23 mouse cellular contexts compared by ENCODE assay signal in genomic region chr14:98155725-98156392, GRCm38 (mm10). TPM values are rescaled to one million over a fixed set of nuclear protein-coding genes. Genes with fewer than 3 reads are reported as not detected.
A peak's percentile ranks its signal among the peaks of the same experiment; 100 is the strongest.
DNase-seq lines count a peak whose midpoint lies in the region; ATAC-seq and TF ChIP-seq lines count a peak whose summit lies in the region.
"Had no signal": no experiment of that assay in that cellular context is flagged by ENCODE, and none has a peak within 500 bp of the region (broad histone marks: within the 10 kb centered on the region; RNA-seq: fewer than 3 reads in every experiment).

No protein-coding gene starts in this region.

- H3K9ac ChIP-seq in forebrain, embryonic 12.5 days: no peak overlapping the region
- H3K9ac ChIP-seq in forebrain, embryonic 15.5 days (replicated peaks): no peak overlapping the region
- no peak overlapping the region for H3K9ac ChIP-seq in hindbrain, embryonic 14.5 days
- H3K9ac ChIP-seq in midbrain, embryonic 15.5 days: no peak overlapping the region
- H3K9ac ChIP-seq: forebrain, postnatal 0 days; kidney, embryonic 15.5 days; limb, embryonic 13.5 days; liver, embryonic 13.5 days; stomach, embryonic 15.5 days had no signal

- no peaks in the 10 kb centered on the region for H3K9me3 ChIP-seq in forebrain, embryonic 12.5 days
- H3K9me3 ChIP-seq in forebrain, embryonic 15.5 days: no peaks in the 10 kb centered on the region
- H3K9me3 ChIP-seq in hindbrain, embryonic 14.5 days (ENCODE audit: control insufficient read depth, low read length): no peaks in the 10 kb centered on the region
- no peaks in the 10 kb centered on the region for H3K9me3 ChIP-seq in midbrain, embryonic 15.5 days
- H3K9me3 ChIP-seq: embryonic facial prominence, embryonic 10.5 days; kidney, embryonic 15.5 days; limb, embryonic 13.5 days; liver, embryonic 13.5 days; stomach, embryonic 15.5 days had no signal

- TF ChIP-seq POLR2A in kidney, adult 2 months (IDR thresholded peaks at IDR 0.05; ENCODE audit: low read depth, low read length): no peak

- peak; percentile 51; the same call in 1 of the 2 replicates for ATAC-seq in forebrain, embryonic 12.5 days (ENCODE audit: low FRiP score)
- no peak for ATAC-seq in forebrain, embryonic 15.5 days (replicated peaks)
- ATAC-seq in hindbrain, embryonic 14.5 days (ENCODE audit: low FRiP score): peak; percentile 61; the same call in 1 of the 2 replicates
- ATAC-seq in midbrain, embryonic 15.5 days (replicated peaks): peak; percentile 79
- ATAC-seq in granulocyte monocyte progenitor cell, adult 5-6 weeks (replicated peaks; ENCODE audit: poor library complexity, severe bottlenecking): no peak
- ATAC-seq: forebrain, postnatal 0 days; intestine, postnatal 0 days had no signal

- no peaks in the 10 kb centered on the region for H3K27me3 ChIP-seq in forebrain, embryonic 12.5 days
- no peaks in the 10 kb centered on the region for H3K27me3 ChIP-seq in forebrain, embryonic 15.5 days
- no peaks in the 10 kb centered on the region for H3K27me3 ChIP-seq in hindbrain, embryonic 14.5 days (ENCODE audit: control insufficient read depth, insufficient read depth, low read length)
- no peaks in the 10 kb centered on the region for H3K27me3 ChIP-seq in midbrain, embryonic 15.5 days (replicated peaks)
- no peaks in the 10 kb centered on the region for H3K27me3 ChIP-seq in kidney, adult 2 months (replicated peaks; ENCODE audit: control insufficient read depth, insufficient read depth, low read length)
- H3K27me3 ChIP-seq: kidney, embryonic 15.5 days; limb, embryonic 13.5 days; liver, embryonic 13.5 days; stomach, embryonic 15.5 days had no signal

- DNase-seq in Muller cell, postnatal 12 days (ENCODE audit: inconsistent ontology term): peak; percentile 64
- DNase-seq in hindbrain, embryonic 14.5 days (ENCODE audit: low spot score): no peak
- DNase-seq in left cerebral cortex, postnatal 25 days (ENCODE audit: low spot score in 2 of 2): no peak
- no peak for DNase-seq in kidney, adult 2 months
- DNase-seq: adrenal gland, postnatal 14 days; cerebellum, adult 9-11 months; forebrain, postnatal 0 days; kidney, postnatal 36 days; liver, embryonic 13.5 days; lung, adult 2 months; lung, postnatal 14 days; thymus, adult 18-20 months; thymus, postnatal 4 days had no signal

- intact Hi-C loops in left cerebral cortex, postnatal 25 days (cut with DNase I): no loop called here

- no peak overlapping the region for H3K4me2 ChIP-seq in forebrain, embryonic 12.5 days
- H3K4me2 ChIP-seq in forebrain, embryonic 15.5 days (replicated peaks): no peak overlapping the region
- peak overlapping the region; percentile 42 for H3K4me2 ChIP-seq in hindbrain, embryonic 14.5 days (replicated peaks)
- peak overlapping the region; percentile 28; the same call in 1 of the 2 replicates for H3K4me2 ChIP-seq in midbrain, embryonic 15.5 days
- H3K4me2 ChIP-seq: heart, embryonic 11.5 days; kidney, embryonic 15.5 days; limb, embryonic 13.5 days; liver, embryonic 13.5 days; stomach, embryonic 15.5 days had no signal

- H3K27ac ChIP-seq in forebrain, embryonic 12.5 days: peak overlapping the region; percentile 42; the same call in 1 of the 2 replicates
- no peak overlapping the region for H3K27ac ChIP-seq in forebrain, embryonic 15.5 days (replicated peaks)
- H3K27ac ChIP-seq in hindbrain, embryonic 14.5 days: peak overlapping the region; percentile 67
- peak overlapping the region; percentile 20; the same call in 1 of the 2 replicates for H3K27ac ChIP-seq in midbrain, embryonic 15.5 days
- no peak overlapping the region for H3K27ac ChIP-seq in kidney, adult 2 months (ENCODE audit: insufficient read depth, low read depth, low read length)
- H3K27ac ChIP-seq: embryonic facial prominence, embryonic 10.5 days; kidney, embryonic 15.5 days; limb, embryonic 13.5 days; liver, embryonic 13.5 days; stomach, embryonic 15.5 days had no signal

- no peak for TF ChIP-seq CTCF in kidney, adult 2 months (conservative IDR thresholded peaks at IDR 0.05; ENCODE audit: insufficient read depth, insufficient read length, low read depth, low read length)

- peaks cover 16% of the 10 kb centered on the region for H3K4me1 ChIP-seq in forebrain, embryonic 12.5 days
- 0 out of 2 replicates have a peak, but pooled peaks cover 6% of the 10 kb centered on the region for H3K4me1 ChIP-seq in forebrain, embryonic 15.5 days
- H3K4me1 ChIP-seq in hindbrain, embryonic 14.5 days (replicated peaks; ENCODE audit: control insufficient read depth, insufficient read depth, low read length): peaks cover 29% of the 10 kb centered on the region
- peaks cover 18% of the 10 kb centered on the region for H3K4me1 ChIP-seq in midbrain, embryonic 15.5 days
- no peaks in the 10 kb centered on the region for H3K4me1 ChIP-seq in kidney, adult 2 months (ENCODE audit: control insufficient read depth, insufficient read depth, low read length)
- H3K4me1 ChIP-seq: embryonic facial prominence, embryonic 10.5 days; kidney, embryonic 15.5 days; limb, embryonic 13.5 days; liver, embryonic 13.5 days; stomach, embryonic 15.5 days had no signal

- no peak overlapping the region for H3K4me3 ChIP-seq in forebrain, embryonic 12.5 days (replicated peaks)
- no peak overlapping the region for H3K4me3 ChIP-seq in forebrain, embryonic 15.5 days
- no peak overlapping the region for H3K4me3 ChIP-seq in hindbrain, embryonic 14.5 days (replicated peaks; ENCODE audit: low read length)
- H3K4me3 ChIP-seq in midbrain, embryonic 15.5 days: no peak overlapping the region
- H3K4me3 ChIP-seq in kidney, adult 2 months (ENCODE audit: insufficient read depth, low read depth, low read length): no peak overlapping the region
- H3K4me3 ChIP-seq: embryonic facial prominence, embryonic 10.5 days; kidney, embryonic 15.5 days; limb, embryonic 13.5 days; liver, embryonic 13.5 days; stomach, embryonic 15.5 days had no signal

- WGBS in forebrain, embryonic 12.5 days: 68% methylated on average over 7 of the region's 7 CpGs
- WGBS in forebrain, embryonic 15.5 days: 63% methylated on average over 7 of the region's 7 CpGs
- WGBS in hindbrain, embryonic 14.5 days: 23% methylated on average over 7 of the region's 7 CpGs
- WGBS in midbrain, embryonic 15.5 days: 34% methylated on average over 7 of the region's 7 CpGs
- 94% methylated on average over 7 of the region's 7 CpGs for WGBS in kidney, adult 2 months

- H3K36me3 ChIP-seq in forebrain, embryonic 12.5 days (replicated peaks): no peaks in the 10 kb centered on the region
- no peaks in the 10 kb centered on the region for H3K36me3 ChIP-seq in forebrain, embryonic 15.5 days
- H3K36me3 ChIP-seq in hindbrain, embryonic 14.5 days (replicated peaks; ENCODE audit: control insufficient read depth, insufficient read depth): no peaks in the 10 kb centered on the region
- H3K36me3 ChIP-seq in midbrain, embryonic 15.5 days (replicated peaks): no peaks in the 10 kb centered on the region
- no peaks in the 10 kb centered on the region for H3K36me3 ChIP-seq in kidney, adult 2 months (ENCODE audit: control insufficient read depth, insufficient read depth, low read length)
- H3K36me3 ChIP-seq: embryonic facial prominence, embryonic 10.5 days; limb, embryonic 13.5 days; liver, embryonic 13.5 days; stomach, embryonic 15.5 days had no signal

RNA-seq across cellular contexts. Expression of gene Dach1, which starts 13.7 kb away (rescaled TPM):
- 22.5 and 22.8 TPM in 2 replicates for polyA plus RNA-seq in forebrain, embryonic 12.5 days (2016; fragmentation: Nextera tagmentation; extraction: Ambion mirVana)
- 7.8 and 8.4 TPM in 2 replicates for polyA plus RNA-seq in forebrain, embryonic 15.5 days (2015; fragmentation: Nextera tagmentation; extraction: Ambion mirVana)
- polyA plus RNA-seq in hindbrain, embryonic 14.5 days (2014; fragmentation: Nextera tagmentation; extraction: Ambion mirVana): 23.5 and 24.7 TPM in 2 replicates
- polyA plus RNA-seq in midbrain, embryonic 15.5 days (2015; fragmentation: Nextera tagmentation; extraction: Ambion mirVana): 8.9 and 9.4 TPM in 2 replicates
- total RNA-seq in granulocyte monocyte progenitor cell, adult 5-6 weeks (2014; fragmentation: Nextera tagmentation): 12.9 and 16.9 TPM in 2 replicates
- 7.1 and 9.9 TPM in 2 replicates for total RNA-seq in granulocyte monocyte progenitor cell, adult 5-6 weeks (2017)
- 1 to 10 TPM; 4.1 to 7.9 TPM for total RNA-seq in left cerebral cortex, postnatal 25 days (2021)
- polyA plus RNA-seq in kidney, adult 2 months (2012; rRNA removed): 4.1 and 4.3 TPM in 2 replicates

Comparison
In these comparisons a context has a peak if more than half of its experiments do, and no peak if none do; other contexts are left out.
1. ATAC-seq: peak in forebrain, embryonic 12.5 days (single experiment), hindbrain, embryonic 14.5 days (single experiment) and midbrain, embryonic 15.5 days (single experiment); none in forebrain, embryonic 15.5 days (single experiment) and granulocyte monocyte progenitor cell, adult 5-6 weeks (single experiment).
2. H3K27ac ChIP-seq: peak in forebrain, embryonic 12.5 days (single experiment), hindbrain, embryonic 14.5 days (single experiment) and midbrain, embryonic 15.5 days (single experiment); none in forebrain, embryonic 15.5 days (single experiment) and kidney, adult 2 months (single experiment).
3. H3K4me2 ChIP-seq: peak in hindbrain, embryonic 14.5 days (single experiment) and midbrain, embryonic 15.5 days (single experiment); none in forebrain, embryonic 12.5 days (single experiment) and forebrain, embryonic 15.5 days (single experiment).